24 mouse cellular contexts compared by ENCODE assay signal in genomic region chr4:40187956-40188355, GRCm38 (mm10).
"Had no signal": no experiment of that assay in that cellular context is flagged by ENCODE, and none has a peak within 500 bp of the region (broad histone marks: within the 10 kb centered on the region; RNA-seq: fewer than 3 reads in every experiment).

No protein-coding gene starts in this region.

- H3K27ac ChIP-seq: heart, adult 2 months; heart, embryonic 13.5 days; heart, embryonic 15.5 days; hindbrain, embryonic 13.5 days; hindbrain, embryonic 15.5 days; hindbrain, postnatal 0 days; layer of hippocampus, adult 2 months; left cerebral cortex, adult 2 months; limb, embryonic 10.5 days; limb, embryonic 12.5 days had no signal

- H3K4me3 ChIP-seq: heart, adult 2 months; heart, embryonic 13.5 days; heart, embryonic 15.5 days; hindbrain, embryonic 13.5 days; hindbrain, embryonic 15.5 days; layer of hippocampus, adult 2 months; left cerebral cortex, adult 2 months; limb, embryonic 10.5 days; limb, embryonic 12.5 days had no signal

- ATAC-seq: hindbrain, postnatal 0 days; intestine, embryonic 16.5 days had no signal

- H3K9me3 ChIP-seq: heart, embryonic 13.5 days; heart, embryonic 15.5 days; hindbrain, embryonic 13.5 days; hindbrain, embryonic 15.5 days; limb, embryonic 10.5 days; limb, embryonic 12.5 days had no signal

- H3K9ac ChIP-seq: heart, embryonic 13.5 days; heart, embryonic 15.5 days; hindbrain, embryonic 13.5 days; hindbrain, embryonic 15.5 days; limb, embryonic 12.5 days had no signal

- DNase-seq: gastrocnemius, postnatal 14 days; gastrocnemius, postnatal 36 days; heart, adult 11 months; heart, adult 2 months; heart, postnatal 14 days; heart, postnatal 36 days; kidney, adult 11 months; kidney, adult 2 months; kidney, postnatal 10 days; kidney, postnatal 25 days; kidney, postnatal 4 days; liver had no signal

- H3K27me3 ChIP-seq: heart, embryonic 13.5 days; heart, embryonic 15.5 days; hindbrain, embryonic 13.5 days; hindbrain, embryonic 15.5 days; limb, embryonic 12.5 days had no signal

- H3K4me1 ChIP-seq: heart, embryonic 15.5 days; hindbrain, embryonic 13.5 days; hindbrain, embryonic 15.5 days; limb, embryonic 10.5 days had no signal

- H3K4me2 ChIP-seq: heart, embryonic 11.5 days; heart, embryonic 13.5 days; heart, embryonic 15.5 days; hindbrain, embryonic 13.5 days; hindbrain, embryonic 15.5 days; limb, embryonic 12.5 days; liver, embryonic 11.5 days had no signal
